Mouse (Mus musculus) neural tube, embryonic 14.5 days (tissue): ENCODE results near the gene Tas2r143. TPM values are rescaled to one million over a fixed set of nuclear protein-coding genes. Genes with fewer than 3 reads are reported as not detected.

Experiments used
- ATAC-seq: fragments of 200-750 bp; cut with Nextera tagmentation; 2 replicates; pipeline ENCODE4 v1.8.0; 2017; ENCODE audit warnings: low read depth, mild to moderate bottlenecking, moderate TSS enrichment, moderate library complexity
- H3K27ac ChIP-seq: fragments of 300-500 bp; sonication (generic); 2 replicates; pipeline ENCODE4 v1.5.1; 2014; ENCODE audit warnings: low read depth, mild to moderate bottlenecking, control low read depth, low read length, moderate library complexity, mixed read lengths
- H3K27me3 ChIP-seq: fragments of 300-500 bp; sonication (generic); 2 replicates; pipeline ENCODE4 v1.6.1; 2014; ENCODE audit warnings: low read length; ENCODE audit not compliant: control insufficient read depth, insufficient read depth
- H3K36me3 ChIP-seq: fragments of 300-500 bp; sonication (generic); 2 replicates; pipeline ENCODE4 v1.6.1; 2014; ENCODE audit warnings: low read length, mixed read lengths; ENCODE audit not compliant: control insufficient read depth, insufficient read depth
- H3K4me1 ChIP-seq: fragments of 300-500 bp; sonication (generic); 2 replicates; pipeline ENCODE4 v1.6.1; 2014; ENCODE audit warnings: low read length; ENCODE audit not compliant: control insufficient read depth, insufficient read depth
- H3K4me2 ChIP-seq: fragments of 300-500 bp; sonication (generic); 2 replicates; pipeline ENCODE4 v1.6.1; 2014; ENCODE audit warnings: mild to moderate bottlenecking, low read depth, low read length, control low read depth
- H3K4me3 ChIP-seq: fragments of 300-500 bp; sonication (generic); 2 replicates; pipeline ENCODE4 v1.5.1; 2014; ENCODE audit warnings: low read depth, low read length, control low read depth, mixed read lengths
- H3K9ac ChIP-seq: fragments of 300-500 bp; sonication (generic); replicated peaks from 2 replicates; pipeline ENCODE4 v1.6.1; 2014; ENCODE audit warnings: low read depth, mild to moderate bottlenecking, control low read depth, low read length, mixed read lengths
- H3K9me3 ChIP-seq: fragments of 300-500 bp; sonication (generic); 2 replicates; pipeline ENCODE4 v1.6.1; 2016; ENCODE audit warnings: low read length; ENCODE audit not compliant: control insufficient read depth
- WGBS: fragments of 180-500 bp; shearing (Covaris S2); extraction: QIAGEN DNeasy Blood & Tissue Kit; methylation state at CpG from one replicate; pipeline ENCODE4 v1.1.7; 2014; 5-methylcytosine and 5-hydroxymethylcytosine counted together
- polyA plus RNA-seq: library from polyadenylated mRNA; unstranded; fragments of >200 nt; fragmentation: Nextera tagmentation; extraction: Ambion mirVana; gene quantifications from 2 replicates; pipeline ENCODE4 v1.2.1, GENCODE M21; 2014

The Tas2r143 gene
- polyA plus RNA-seq, 1 experiment from 2014 or later, result not detected

DNA sequence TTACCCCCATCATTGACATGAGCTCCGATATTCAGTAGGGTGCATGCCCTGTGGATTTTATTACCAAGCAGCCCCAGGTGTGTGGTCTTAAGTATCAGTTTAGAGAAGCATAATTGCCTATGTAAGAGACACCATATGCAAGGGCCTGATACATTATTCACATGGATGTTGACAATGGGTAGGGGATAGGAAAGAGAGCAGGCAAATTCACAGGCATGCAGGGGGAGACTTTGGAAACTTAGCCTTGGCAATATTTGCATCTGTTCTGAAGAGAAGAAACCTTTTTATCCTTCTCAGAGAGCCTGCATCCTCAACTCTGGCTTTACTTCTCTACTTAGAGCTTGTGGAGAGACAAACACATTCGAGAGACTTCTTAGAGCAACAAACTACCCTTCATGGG lies 5.1 kb downstream of the Tas2r143 start, which contains the start of gene Tas2r135:
Gene Tas2r135 (plus strand): TSS at position 301 of the 400 bp plus-strand sequence.
- H3K27me3 ChIP-seq, result no peaks in the 10 kb centered on the region
- H3K9me3 ChIP-seq, result no peaks in the 10 kb centered on the region
- H3K9ac ChIP-seq, result no peak within 1 kb of the TSS
- 86% methylated on average over 2 of the region's 2 CpGs for WGBS
- H3K4me1 ChIP-seq, result no peaks in the 10 kb centered on the region
- H3K27ac ChIP-seq, result no peak within 1 kb of the TSS
- no peaks in the 10 kb centered on the region for H3K36me3 ChIP-seq
- H3K4me2 ChIP-seq, result no peak within 1 kb of the TSS
- no peak for ATAC-seq
- no peak within 1 kb of the TSS for H3K4me3 ChIP-seq

DNA sequence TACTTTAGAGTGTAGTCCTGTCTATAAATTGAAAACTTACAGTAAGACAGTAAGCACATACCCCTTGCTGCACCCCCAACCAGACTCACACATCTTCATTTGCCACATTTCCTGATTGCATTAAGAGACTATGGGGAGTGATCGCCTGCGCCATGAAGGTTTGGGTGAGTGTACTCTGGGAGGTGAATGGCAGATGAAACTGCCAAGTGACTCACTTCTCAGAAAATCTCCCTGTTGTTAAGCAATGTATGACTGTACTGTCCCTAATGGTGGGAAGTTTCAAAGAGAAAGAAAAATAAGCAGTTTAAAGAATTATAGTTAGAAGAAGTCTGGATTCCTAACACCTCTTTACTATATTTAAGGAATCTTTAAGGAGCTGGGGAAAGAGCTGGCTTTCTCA lies 19.4 kb downstream of the Tas2r143 start:
- ATAC-seq, result no peak
- WGBS, result 89% methylated on average over 2 of the region's 2 CpGs
- Histone ChIP-seq H3K27ac (no peak overlapping the region), H3K4me1 (no peaks in the 10 kb centered on the region), H3K9ac (no peak overlapping the region), H3K36me3 (no peaks in the 10 kb centered on the region), H3K9me3 (no peaks in the 10 kb centered on the region), H3K4me2 (no peak overlapping the region), H3K27me3 (no peaks in the 10 kb centered on the region), H3K4me3 (no peak overlapping the region)

DNA sequence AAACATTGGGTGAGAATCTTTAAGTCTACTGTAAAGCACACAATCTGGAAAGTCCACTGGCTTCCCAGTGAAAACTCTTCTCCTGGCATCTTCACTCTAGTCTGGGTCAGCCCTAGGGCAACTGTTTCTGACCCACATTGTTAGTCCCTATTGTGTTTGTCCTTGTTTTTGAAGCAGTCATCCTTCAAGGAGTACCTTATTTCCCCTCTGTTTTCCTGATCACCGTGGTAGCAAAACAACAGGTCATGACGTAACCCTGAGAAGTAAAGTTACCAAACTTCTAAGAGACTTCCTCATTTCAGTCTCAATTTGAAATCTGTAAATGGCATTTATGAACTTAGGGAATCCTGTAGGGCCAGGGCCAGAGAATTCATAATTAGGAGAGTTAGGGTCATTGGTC lies 21.4 kb downstream of the Tas2r143 start:
- no peak overlapping the region for H3K4me3 ChIP-seq
- H3K4me2 ChIP-seq, result no peak overlapping the region
- no peaks in the 10 kb centered on the region for H3K9me3 ChIP-seq
- H3K27ac ChIP-seq, result no peak overlapping the region
- ATAC-seq, result no peak
- H3K27me3 ChIP-seq, result no peaks in the 10 kb centered on the region
- H3K36me3 ChIP-seq, result no peaks in the 10 kb centered on the region
- H3K9ac ChIP-seq, result no peak overlapping the region
- WGBS, result 71% methylated on average over 2 of the region's 2 CpGs
- no peaks in the 10 kb centered on the region for H3K4me1 ChIP-seq

DNA sequence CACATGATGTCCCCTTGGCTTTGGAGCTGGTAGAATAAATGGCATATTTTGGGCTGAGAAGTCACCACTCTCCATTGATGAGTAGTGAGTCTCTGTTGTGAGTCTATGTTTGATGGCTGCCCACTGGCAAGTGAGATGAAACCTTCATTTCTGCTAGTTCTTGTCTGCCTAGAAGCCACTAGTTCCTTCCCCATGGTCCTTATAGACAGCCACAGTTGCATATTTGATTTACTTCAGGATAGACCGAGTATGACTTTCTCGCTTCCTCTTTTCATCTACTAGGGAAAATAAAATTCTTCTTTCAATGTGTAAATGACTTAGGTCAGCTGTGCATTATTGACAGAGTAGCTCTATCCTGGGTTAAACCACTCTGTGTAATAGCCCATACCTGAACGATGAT lies 24.4 kb downstream of the Tas2r143 start:
- no peak for ATAC-seq
- H3K4me2 ChIP-seq, result no peak overlapping the region
- WGBS, result 95% methylated on average over 3 of the region's 3 CpGs

DNA sequence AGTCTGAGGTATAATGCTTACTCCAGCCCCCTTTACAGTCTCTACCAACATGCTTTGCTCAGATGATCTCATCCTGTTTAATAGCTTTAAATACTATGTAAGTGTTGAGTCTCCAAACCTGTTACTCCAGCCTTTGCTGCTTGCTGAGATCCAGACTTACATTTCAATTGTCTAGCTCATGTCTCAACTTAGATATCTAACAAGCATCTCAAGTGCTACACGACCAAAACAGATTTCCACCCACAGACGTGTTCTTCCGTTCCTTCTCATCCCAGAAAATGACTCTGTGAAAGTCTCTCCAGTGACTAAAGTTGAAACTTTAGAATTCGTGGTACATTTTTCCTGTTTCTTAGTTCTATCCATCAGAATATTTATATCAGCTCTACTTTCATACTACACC lies 26.3 kb downstream of the Tas2r143 start:
- 88% methylated on average over 4 of the region's 4 CpGs for WGBS
- H3K9me3 ChIP-seq, result no peaks in the 10 kb centered on the region
- ATAC-seq, result no peak
- no peak overlapping the region for H3K27ac ChIP-seq
- H3K4me2 ChIP-seq, result no peak overlapping the region
- H3K36me3 ChIP-seq, result no peaks in the 10 kb centered on the region
- no peaks in the 10 kb centered on the region for H3K4me1 ChIP-seq
- H3K9ac ChIP-seq, result no peak overlapping the region
- H3K4me3 ChIP-seq, result no peak overlapping the region
- H3K27me3 ChIP-seq, result no peaks in the 10 kb centered on the region

More for the DNA sequence above, 24.4 kb downstream of the Tas2r143 start:
- Histone ChIP-seq H3K9ac (no peak overlapping the region), H3K4me3 (no peak overlapping the region), H3K27ac (no peak overlapping the region), H3K36me3 (no peaks in the 10 kb centered on the region), H3K9me3 (no peaks in the 10 kb centered on the region), H3K27me3 (no peaks in the 10 kb centered on the region), H3K4me1 (no peaks in the 10 kb centered on the region)

DNA sequence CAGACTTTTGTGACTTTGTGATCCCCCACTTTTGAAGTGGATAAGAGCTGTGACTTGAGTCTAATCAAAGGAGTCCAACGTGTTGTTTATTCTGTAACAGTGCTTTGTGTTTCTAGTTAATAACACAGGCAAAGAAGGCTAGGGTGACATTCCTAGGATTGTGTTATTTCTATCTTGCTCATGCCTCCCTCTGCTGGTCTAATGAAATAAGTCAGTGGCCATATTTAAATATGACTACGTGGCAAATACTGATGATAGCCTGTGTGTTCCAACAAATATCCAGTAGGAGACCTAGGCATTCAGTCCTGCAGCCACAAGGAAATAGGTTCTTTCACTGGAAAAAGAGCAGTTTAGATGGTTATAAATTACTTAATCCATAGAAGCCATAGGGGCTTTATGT lies 33.5 kb downstream of the Tas2r143 start:
- H3K27me3 ChIP-seq, result no peaks in the 10 kb centered on the region
- H3K4me2 ChIP-seq, result no peak overlapping the region
- ATAC-seq, result no peak
- no peaks in the 10 kb centered on the region for H3K36me3 ChIP-seq
- H3K4me3 ChIP-seq, result no peak overlapping the region
- 71% methylated on average over 2 of the region's 2 CpGs for WGBS
- H3K9me3 ChIP-seq, result no peaks in the 10 kb centered on the region
- no peak overlapping the region for H3K27ac ChIP-seq
- no peak overlapping the region for H3K9ac ChIP-seq
- no peaks in the 10 kb centered on the region for H3K4me1 ChIP-seq

DNA sequence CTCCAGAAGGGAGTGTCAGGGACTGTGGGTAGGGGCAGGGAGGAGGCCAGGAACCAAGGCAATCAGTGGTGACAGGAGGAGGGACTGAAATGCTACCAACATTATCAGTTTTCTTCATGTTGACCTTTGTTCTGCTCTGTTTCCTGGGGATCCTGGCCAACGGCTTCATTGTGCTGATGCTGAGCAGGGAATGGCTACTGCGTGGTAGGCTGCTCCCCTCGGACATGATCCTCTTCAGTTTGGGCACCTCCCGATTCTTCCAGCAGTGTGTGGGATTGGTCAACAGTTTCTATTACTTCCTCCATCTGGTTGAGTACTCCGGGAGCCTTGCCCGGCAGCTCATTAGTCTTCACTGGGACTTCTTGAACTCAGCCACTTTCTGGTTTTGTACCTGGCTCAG lies 34.4 kb downstream of the Tas2r143 start, which contains the start of gene Tas2r126:
Gene Tas2r126 (plus strand): TSS at position 90 of the 400 bp plus-strand sequence.
- H3K4me2 ChIP-seq, result no peak within 1 kb of the TSS
- ATAC-seq, result no peak
- WGBS, result 93% methylated on average over 6 of the region's 6 CpGs
- no peaks in the 10 kb centered on the region for H3K27me3 ChIP-seq
- H3K36me3 ChIP-seq, result no peaks in the 10 kb centered on the region
- no peaks in the 10 kb centered on the region for H3K9me3 ChIP-seq
- no peak within 1 kb of the TSS for H3K9ac ChIP-seq
- no peak within 1 kb of the TSS for H3K27ac ChIP-seq
- no peak within 1 kb of the TSS for H3K4me3 ChIP-seq
- H3K4me1 ChIP-seq, result no peaks in the 10 kb centered on the region

DNA sequence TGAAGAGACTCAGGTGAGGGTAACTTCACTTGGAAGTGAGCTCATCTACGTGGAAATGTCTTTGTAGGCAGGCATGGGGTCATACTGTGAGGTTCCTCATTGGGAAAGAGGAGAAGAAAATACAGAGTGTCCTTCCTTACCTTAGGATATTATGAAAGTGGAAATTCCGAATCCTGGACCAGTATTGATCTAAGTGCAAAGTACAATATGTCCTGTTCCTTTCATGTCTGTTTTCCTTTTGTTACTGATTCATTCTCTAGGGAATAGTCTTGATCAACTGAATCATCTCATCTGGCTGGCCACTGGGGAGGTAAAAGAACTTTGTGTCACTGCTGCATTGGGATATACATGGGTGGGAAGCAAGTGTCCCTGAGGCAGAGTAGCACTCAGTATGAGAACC lies 35.5 kb downstream of the Tas2r143 start:
- Histone ChIP-seq H3K27ac (no peak overlapping the region), H3K9me3 (no peaks in the 10 kb centered on the region), H3K4me2 (no peak overlapping the region), H3K9ac (no peak overlapping the region), H3K4me3 (no peak overlapping the region), H3K27me3 (no peaks in the 10 kb centered on the region), H3K36me3 (no peaks in the 10 kb centered on the region), H3K4me1 (no peaks in the 10 kb centered on the region)
- no peak for ATAC-seq
- 74% methylated on average over 2 of the region's 2 CpGs for WGBS

DNA sequence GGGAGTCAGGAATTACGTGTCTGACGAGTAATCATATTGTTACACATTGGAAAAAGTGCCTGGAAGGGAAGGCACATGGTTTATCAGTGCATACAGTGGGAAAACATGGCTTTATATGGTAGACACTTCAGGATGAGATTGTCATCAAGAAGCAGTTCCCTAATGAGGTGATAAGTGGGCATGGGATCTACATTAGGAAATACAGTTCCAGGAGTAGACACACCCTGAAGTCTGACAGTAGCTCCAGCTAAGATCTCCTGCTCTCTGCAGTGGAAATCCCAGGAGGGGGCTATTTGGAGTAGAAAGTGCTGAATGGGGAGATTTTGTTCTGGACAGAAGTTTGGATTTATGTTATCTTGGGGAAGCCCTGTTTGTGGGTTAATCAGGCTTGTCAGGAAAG lies 41.4 kb downstream of the Tas2r143 start:
- no peak overlapping the region for H3K4me2 ChIP-seq
- H3K4me3 ChIP-seq, result no peak overlapping the region
- 81% methylated on average over 2 of the region's 2 CpGs for WGBS
- no peaks in the 10 kb centered on the region for H3K27me3 ChIP-seq
- no peaks in the 10 kb centered on the region for H3K9me3 ChIP-seq
- no peak for ATAC-seq
- no peak overlapping the region for H3K9ac ChIP-seq
- H3K36me3 ChIP-seq, result no peaks in the 10 kb centered on the region
- no peaks in the 10 kb centered on the region for H3K4me1 ChIP-seq
- no peak overlapping the region for H3K27ac ChIP-seq

DNA sequence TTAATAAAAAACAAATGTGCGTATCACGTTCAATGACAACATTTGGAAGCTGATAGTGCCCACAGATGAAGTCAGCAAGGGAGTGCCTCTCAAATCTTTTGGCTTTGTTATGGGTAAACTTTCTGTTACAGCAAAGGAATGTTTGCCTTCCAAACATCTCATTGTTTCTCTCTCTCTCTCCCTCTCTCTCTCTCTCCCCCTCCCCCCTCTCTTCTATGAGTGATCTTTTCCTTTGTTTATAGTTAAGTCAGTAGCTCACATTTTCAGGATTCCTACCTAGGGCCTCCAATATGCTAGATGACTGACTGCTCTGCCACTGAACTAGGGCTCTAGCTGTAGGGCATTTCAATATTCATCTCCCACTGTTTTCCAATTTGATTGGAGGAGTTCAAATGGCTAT lies 44.5 kb downstream of the Tas2r143 start:
- H3K9me3 ChIP-seq, result no peaks in the 10 kb centered on the region
- H3K9ac ChIP-seq, result no peak overlapping the region
- 88% methylated on average over 2 of the region's 2 CpGs for WGBS
- no peak overlapping the region for H3K4me3 ChIP-seq
- no peak for ATAC-seq
- H3K27ac ChIP-seq, result no peak overlapping the region
- H3K36me3 ChIP-seq, result no peaks in the 10 kb centered on the region
- no peaks in the 10 kb centered on the region for H3K27me3 ChIP-seq
- no peaks in the 10 kb centered on the region for H3K4me1 ChIP-seq
- no peak overlapping the region for H3K4me2 ChIP-seq
